Mouse (Mus musculus) hindlimb bud, embryonic 11.5 days (tissue): ENCODE data around the gene Cacna2d3.
A peak's percentile ranks its signal among the peaks of the same experiment; 100 is the strongest.

Experiments used
- DNase-seq: peaks from one replicate; pipeline ENCODE4 v3.0.0-alpha.2; 2012; ENCODE audit warnings: low read depth, low spot score; ENCODE audit errors: extremely low spot score

Cacna2d3 gene

DNA sequence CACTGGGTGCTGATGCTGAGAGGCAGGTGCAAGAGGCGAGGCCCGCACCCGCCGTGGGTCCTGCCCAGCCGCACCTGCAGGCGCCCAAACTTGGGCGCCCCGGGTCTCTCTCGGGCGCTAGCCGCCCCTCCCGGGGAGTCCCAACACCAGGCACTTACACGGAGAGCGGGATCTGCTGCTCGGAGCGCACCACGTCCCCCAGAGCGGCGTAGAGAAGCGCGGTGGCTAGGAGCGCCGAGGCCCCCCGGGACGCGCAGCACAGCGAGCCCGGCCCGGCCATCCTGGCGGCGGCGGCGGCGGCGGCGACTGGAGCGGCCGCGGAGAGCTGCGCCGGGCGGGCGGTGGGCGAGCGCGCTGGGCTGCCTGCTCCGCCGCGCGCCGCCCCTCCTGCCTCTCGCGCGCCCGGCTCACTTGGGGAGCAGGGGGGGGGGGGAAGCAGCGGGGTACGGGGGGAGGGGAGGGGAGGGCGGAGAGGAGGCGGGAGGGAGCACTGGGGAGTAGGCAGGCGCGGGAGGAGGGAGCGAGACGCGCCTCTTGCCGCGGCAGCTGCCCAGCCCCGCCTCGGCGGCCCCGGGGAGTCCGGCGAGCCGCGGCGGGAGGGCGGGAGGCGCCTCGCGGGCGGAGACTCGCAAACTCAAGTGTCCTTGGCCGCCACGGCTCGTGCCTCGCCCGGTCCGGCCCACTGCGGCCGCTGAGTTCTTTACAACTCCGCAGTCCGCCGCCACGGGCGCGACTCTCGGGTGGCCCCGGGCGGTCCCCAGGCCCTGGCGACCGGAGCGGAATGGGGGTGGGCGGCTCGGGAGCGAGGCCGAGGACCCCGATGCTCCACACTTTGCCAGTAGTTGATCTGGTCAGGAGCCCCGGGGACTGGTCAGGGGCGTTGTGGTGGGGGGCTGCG is at the start of gene Cacna2d3:
Cacna2d3 (minus strand) TSS at position 377 of the 898 bp plus-strand sequence.
- no peak for DNase-seq

DNA sequence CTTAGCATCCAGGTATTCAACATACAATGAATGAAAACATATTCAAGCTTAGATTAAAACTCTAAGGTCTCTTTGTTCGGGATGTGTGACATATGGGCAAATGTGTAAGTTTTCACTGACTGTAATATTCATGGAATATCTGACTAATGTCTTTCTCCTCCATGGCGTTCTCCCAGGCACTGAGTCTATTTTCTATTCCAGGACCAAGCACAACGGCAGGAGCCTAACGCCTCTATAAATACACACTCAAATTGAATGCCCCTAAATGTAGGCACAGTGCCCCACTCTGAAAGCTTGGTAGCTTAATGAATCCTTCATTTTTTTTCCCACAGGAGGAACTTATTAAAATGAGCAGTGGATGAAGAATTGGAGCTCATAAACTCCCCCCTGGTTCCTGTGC is 47.8 kb upstream of the Cacna2d3 start:
- DNase-seq: no peak

GRCm38 (mm10) chr14:29752876-29753275 is 31.2 kb upstream of the Cacna2d3 start:
- no peak for DNase-seq

DNA sequence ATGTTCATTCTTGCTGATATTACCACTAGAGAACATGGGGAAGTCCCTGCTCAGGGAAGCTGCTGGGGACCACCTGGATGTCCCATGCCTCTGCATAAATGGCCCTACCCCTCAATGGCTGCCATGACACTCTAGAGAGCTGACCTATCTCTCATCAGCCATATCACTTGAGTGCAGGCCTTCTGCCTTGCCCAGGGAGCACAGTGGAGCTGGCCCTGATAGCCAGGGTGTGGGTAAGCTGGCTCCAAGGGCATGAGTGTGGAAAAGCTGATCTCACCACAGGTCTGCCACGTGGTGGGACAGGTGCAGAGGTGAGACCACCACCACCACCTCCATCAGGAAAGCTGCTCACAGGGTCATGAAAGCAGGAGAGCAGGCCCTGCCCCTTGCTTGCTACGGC is 17.1 kb upstream of the Cacna2d3 start:
- no peak for DNase-seq

- DNase-seq: no peak
Measured at GRCm38 (mm10) chr14:29730256-29730655, 8.6 kb upstream of the Cacna2d3 start.

DNA sequence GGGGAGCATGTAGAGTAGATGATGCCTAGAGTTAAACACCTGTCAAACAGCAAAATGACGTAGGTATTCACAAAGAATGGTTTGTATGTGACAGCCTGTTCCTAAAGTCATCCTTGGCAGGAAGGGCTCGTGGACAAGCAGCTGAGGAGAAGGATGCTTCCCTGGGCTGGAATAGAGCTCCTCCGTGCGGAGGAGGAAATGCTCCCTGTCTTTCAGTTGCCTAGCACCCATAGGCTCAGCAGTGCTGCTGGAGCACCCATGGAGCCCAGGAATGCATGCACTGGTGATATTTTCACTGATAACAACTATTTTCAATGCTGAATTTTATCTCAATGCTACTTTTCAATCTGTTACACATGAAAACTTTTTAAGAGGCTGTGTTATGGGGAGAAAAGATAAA is 7.3 kb upstream of the Cacna2d3 start:
- DNase-seq: no peak

DNA sequence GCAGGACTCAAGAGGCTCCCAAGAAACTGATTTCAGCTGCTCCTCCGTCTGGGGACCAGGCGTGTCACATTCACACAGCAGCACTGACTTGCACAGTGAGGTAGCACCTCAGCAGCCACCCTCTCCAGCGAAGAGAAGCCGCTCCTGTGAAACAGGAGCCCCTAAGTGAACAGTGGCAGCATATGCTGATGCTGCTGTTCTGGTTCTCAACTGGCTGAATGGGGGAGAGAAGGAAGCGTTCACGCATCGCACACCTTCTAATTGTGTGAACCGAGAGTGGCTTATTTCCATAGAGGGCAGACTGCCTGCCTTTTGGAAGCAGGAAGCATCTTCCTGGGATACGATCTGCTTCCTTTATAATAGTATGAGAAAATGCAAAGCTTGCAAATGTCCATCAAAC is 5.9 kb upstream of the Cacna2d3 start:
- DNase-seq: no peak

- DNase-seq: no peak
Measured at GRCm38 (mm10) chr14:29723267-29723666, 1.6 kb upstream of the Cacna2d3 start.

GRCm38 (mm10) chr14:29722386-29723221 is 940 bp upstream of the Cacna2d3 start:
- no peak for DNase-seq

- no peak for DNase-seq
Measured at GRCm38 (mm10) chr14:29721131-29721487, 555 bp downstream of the Cacna2d3 start.

DNA sequence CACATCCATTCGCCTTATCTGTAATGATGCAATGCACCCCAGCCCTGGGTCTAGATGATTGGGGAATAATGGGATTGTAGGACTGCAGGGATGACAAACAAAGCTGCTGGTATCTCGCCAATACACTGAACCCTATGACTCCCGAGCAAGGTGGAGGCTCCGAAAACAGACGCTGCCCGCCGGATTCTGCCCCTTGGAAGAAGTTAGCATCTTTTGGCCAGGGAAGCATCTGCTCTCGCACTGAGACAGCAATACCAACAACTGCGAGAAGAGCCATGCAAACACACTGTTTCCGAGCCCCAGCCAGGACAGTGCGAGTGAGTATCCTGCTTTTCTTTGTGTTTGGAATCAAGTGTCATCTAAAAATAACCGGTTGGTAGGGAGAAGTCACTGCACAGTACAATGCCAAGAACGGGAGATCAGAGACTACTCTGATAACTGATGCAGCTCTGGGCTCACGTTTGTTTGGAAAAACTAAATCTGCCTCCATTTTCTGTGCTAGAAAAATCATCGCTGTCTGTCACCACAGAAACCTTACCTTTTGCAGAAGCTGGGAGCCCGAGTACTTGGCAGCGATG is 1.2 kb downstream of the Cacna2d3 start:
- no peak for DNase-seq

GRCm38 (mm10) chr14:29712621-29713020 is 9.0 kb downstream of the Cacna2d3 start:
- no peak for DNase-seq

- no peak for DNase-seq
Measured at GRCm38 (mm10) chr14:29707561-29708335, 13.9 kb downstream of the Cacna2d3 start.

- no peak for DNase-seq
Measured at GRCm38 (mm10) chr14:29702762-29703161, 18.9 kb downstream of the Cacna2d3 start.

DNA sequence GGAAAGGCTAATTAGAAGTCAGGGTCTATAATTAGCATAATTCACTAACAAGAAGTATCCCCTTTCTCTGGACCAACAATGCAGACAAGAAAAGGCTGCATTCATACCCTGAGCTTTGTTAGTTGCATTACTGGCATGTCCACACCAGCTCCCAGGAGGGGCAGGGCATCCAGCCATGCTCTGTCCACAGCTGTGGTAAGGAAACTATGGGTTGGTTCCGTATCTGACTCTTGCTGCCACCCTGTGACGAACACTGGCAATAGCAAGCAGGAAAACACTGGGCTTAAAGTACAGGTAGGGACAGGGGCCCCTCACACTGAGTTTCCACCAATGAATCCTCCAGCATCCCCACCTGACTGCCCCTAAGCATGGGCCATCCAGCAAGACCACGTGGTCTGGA is 25.5 kb downstream of the Cacna2d3 start:
- DNase-seq: no peak

GRCm38 (mm10) chr14:29672436-29673050 is 49.1 kb downstream of the Cacna2d3 start:
- DNase-seq: no peak

- DNase-seq: no peak
Measured at GRCm38 (mm10) chr14:29669826-29670225, 51.8 kb downstream of the Cacna2d3 start.

GRCm38 (mm10) chr14:29657006-29657405 is 64.7 kb downstream of the Cacna2d3 start:
- DNase-seq: peak; percentile 67

DNA sequence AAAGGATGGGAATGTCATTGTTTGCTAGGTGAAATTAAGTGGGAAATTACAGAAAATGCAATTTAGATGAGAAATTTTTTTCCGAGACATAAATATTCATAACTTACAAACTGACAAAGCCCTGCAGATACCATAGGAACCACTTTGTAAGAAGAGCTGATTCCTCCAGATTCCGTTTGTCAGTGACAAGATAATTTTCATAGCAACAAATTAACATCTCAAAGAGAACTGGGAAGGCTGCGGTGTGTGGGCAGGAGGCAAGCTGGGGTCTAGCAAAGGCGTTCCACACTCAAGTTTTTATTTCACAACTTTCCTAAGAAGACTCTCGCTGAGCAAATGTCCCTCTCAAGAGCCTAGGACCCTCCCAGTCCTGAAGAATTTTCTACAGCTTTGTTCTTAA is 71.1 kb downstream of the Cacna2d3 start:
- no peak for DNase-seq

- no peak for DNase-seq
Measured at GRCm38 (mm10) chr14:29648721-29649120, 72.9 kb downstream of the Cacna2d3 start.
